Mouse (Mus musculus): Measurements from ENCODE around the gene Rab10. TPM values are rescaled to one million over a fixed set of nuclear protein-coding genes. Genes with fewer than 3 reads are reported as not detected.

The Rab10 gene
- 70.0 and 79.8 TPM in 2 replicates for polyA plus RNA-seq (2014; fragmentation: Nextera tagmentation; extraction: Ambion mirVana)

GRCm38 (mm10) chr12:3309391-3310320, at the start of gene Rab10:
Gene Rab10, minus strand, starts transcription at chr12:3309969.
- WGBS: under 1% methylated on average over 103 of the region's 111 CpGs
- Histone ChIP-seq H3K4me3 (ENCODE audit: control insufficient read depth in 1 of 2, insufficient read depth in 1 of 2, low read depth in 1 of 2, low read length in 2 of 2) (peak within 1 kb of the TSS; percentile 74 to 94), H3K27ac (replicated peaks in 1 of 2; ENCODE audit: control insufficient read depth in 1 of 2, insufficient read depth in 1 of 2, low read depth in 2 of 2, low read length in 2 of 2) (peak within 1 kb of the TSS; percentile 91 to 97), H3K27me3 (ENCODE audit: control insufficient read depth, insufficient read depth, low read length) (no peaks in the 10 kb centered on the region), H3K4me1 (ENCODE audit: control insufficient read depth in 2 of 2, insufficient read depth in 2 of 2, low read length in 2 of 2) (peaks cover 5 to 24% of the 10 kb centered on the region in 2 experiments), H3K9ac (ENCODE audit: low read length) (peak within 1 kb of the TSS; percentile 95), H3K4me2 (ENCODE audit: low read length) (peak within 1 kb of the TSS; percentile 85), H3K9me3 (ENCODE audit: control insufficient read depth, low read length) (no peaks in the 10 kb centered on the region), H3K36me3 (ENCODE audit: control insufficient read depth, insufficient read depth, low read length) (no peaks in the 10 kb centered on the region)
- ATAC-seq (ENCODE audit: insufficient number of reproducible peaks, insufficient read depth, low FRiP score, low read depth): peak; percentile 99

DNA sequence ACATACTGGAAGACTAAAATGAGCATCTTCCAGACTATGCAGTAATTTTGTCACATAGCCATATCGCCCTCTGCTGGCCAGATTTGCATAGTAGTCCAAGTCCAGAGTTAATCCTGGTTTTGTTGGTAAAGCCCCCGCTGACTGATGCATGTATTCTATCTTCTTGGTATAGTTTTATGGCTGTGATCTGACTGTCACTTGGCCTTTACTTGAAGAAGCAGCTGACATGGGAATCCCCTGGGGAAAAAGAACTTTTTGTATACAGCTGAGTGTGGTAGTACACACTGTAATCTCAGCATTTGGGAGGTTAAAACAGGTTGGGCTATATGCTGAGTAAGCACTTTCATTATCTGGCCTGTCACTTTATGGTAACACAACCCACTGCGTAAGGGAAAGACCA, 49.5 kb upstream of the Rab10 start:
- Histone ChIP-seq H3K9ac (ENCODE audit: low read length) (no peak overlapping the region), H3K4me2 (ENCODE audit: low read length) (peak overlapping the region; percentile 30; the same call in 1 of the 2 replicates), H3K27me3 (ENCODE audit: control insufficient read depth, insufficient read depth, low read length) (no peaks in the 10 kb centered on the region), H3K9me3 (ENCODE audit: control insufficient read depth, low read length) (0 out of 2 replicates have a peak, but pooled peaks cover 2% of the 10 kb centered on the region), H3K27ac (replicated peaks in 1 of 2; ENCODE audit: control insufficient read depth in 1 of 2, insufficient read depth in 1 of 2, low read depth in 2 of 2, low read length in 2 of 2) (no peak overlapping the region), H3K4me1 (ENCODE audit: control insufficient read depth in 2 of 2, insufficient read depth in 2 of 2, low read length in 2 of 2) (0 out of 4 replicates have a peak, but pooled peaks cover 0 to 2% of the 10 kb centered on the region in 2 experiments), H3K36me3 (ENCODE audit: control insufficient read depth, insufficient read depth, low read length) (no peaks in the 10 kb centered on the region), H3K4me3 (ENCODE audit: control insufficient read depth in 1 of 2, insufficient read depth in 1 of 2, low read depth in 1 of 2, low read length in 2 of 2) (no peak overlapping the region)
- WGBS: 20% methylated on average over 3 of the region's 3 CpGs
- no peak for ATAC-seq (ENCODE audit: insufficient number of reproducible peaks, insufficient read depth, low FRiP score, low read depth)

DNA sequence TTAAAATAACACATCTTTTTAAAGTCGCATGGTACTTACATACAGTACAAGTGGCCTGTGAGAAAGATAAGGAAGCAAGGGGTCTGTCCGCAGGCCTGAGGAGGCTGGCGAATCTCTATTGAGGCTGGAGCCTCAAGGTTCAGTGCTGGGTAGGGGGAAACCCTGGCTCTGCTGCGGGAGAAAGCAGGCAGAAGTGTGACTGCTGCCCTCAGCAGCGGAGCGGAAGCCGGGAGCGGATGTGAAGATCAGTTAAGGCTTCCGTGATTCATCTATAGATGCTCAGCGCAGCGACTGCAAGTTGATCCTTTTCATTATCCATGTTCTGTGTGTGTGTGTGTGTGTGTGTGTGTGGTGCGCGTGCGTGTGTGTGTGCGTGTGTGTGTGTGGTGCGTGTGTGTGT, 47.1 kb upstream of the Rab10 start:
- Histone ChIP-seq H3K36me3 (ENCODE audit: control insufficient read depth, insufficient read depth, low read length) (no peaks in the 10 kb centered on the region), H3K27ac (replicated peaks in 1 of 2; ENCODE audit: control insufficient read depth in 1 of 2, insufficient read depth in 1 of 2, low read depth in 2 of 2, low read length in 2 of 2) (no peak overlapping the region), H3K9me3 (ENCODE audit: control insufficient read depth, low read length) (0 out of 2 replicates have a peak, but pooled peaks cover 2% of the 10 kb centered on the region), H3K27me3 (ENCODE audit: control insufficient read depth, insufficient read depth, low read length) (no peaks in the 10 kb centered on the region), H3K4me3 (ENCODE audit: control insufficient read depth in 1 of 2, insufficient read depth in 1 of 2, low read depth in 1 of 2, low read length in 2 of 2) (peak overlapping the region; percentile 11 to 45), H3K4me2 (ENCODE audit: low read length) (peak overlapping the region; percentile 50), H3K9ac (ENCODE audit: low read length) (peak overlapping the region; percentile 38; the same call in 1 of the 2 replicates), H3K4me1 (ENCODE audit: control insufficient read depth in 2 of 2, insufficient read depth in 2 of 2, low read length in 2 of 2) (0 out of 4 replicates have a peak, but pooled peaks cover 0 to 2% of the 10 kb centered on the region in 2 experiments)
- no peak for ATAC-seq (ENCODE audit: insufficient number of reproducible peaks, insufficient read depth, low FRiP score, low read depth)
- WGBS: 51% methylated on average over 16 of the region's 16 CpGs

GRCm38 (mm10) chr12:3355068-3355467, 45.3 kb upstream of the Rab10 start:
- H3K4me3 ChIP-seq (ENCODE audit: control insufficient read depth in 1 of 2, insufficient read depth in 1 of 2, low read depth in 1 of 2, low read length in 2 of 2): no peak overlapping the region
- no peaks in the 10 kb centered on the region for H3K27me3 ChIP-seq (ENCODE audit: control insufficient read depth, insufficient read depth, low read length)
- H3K9ac ChIP-seq (ENCODE audit: low read length): no peak overlapping the region
- 81% methylated on average over 8 of the region's 8 CpGs for WGBS
- no peak for ATAC-seq (ENCODE audit: insufficient number of reproducible peaks, insufficient read depth, low FRiP score, low read depth)
- H3K4me1 ChIP-seq (ENCODE audit: control insufficient read depth in 2 of 2, insufficient read depth in 2 of 2, low read length in 2 of 2): 0 out of 4 replicates have a peak, but pooled peaks cover 0 to 2% of the 10 kb centered on the region in 2 experiments
- H3K4me2 ChIP-seq (ENCODE audit: low read length): no peak overlapping the region
- 0 out of 2 replicates have a peak, but pooled peaks cover 2% of the 10 kb centered on the region for H3K9me3 ChIP-seq (ENCODE audit: control insufficient read depth, low read length)
- H3K36me3 ChIP-seq (ENCODE audit: control insufficient read depth, insufficient read depth, low read length): no peaks in the 10 kb centered on the region
- H3K27ac ChIP-seq (replicated peaks in 1 of 2; ENCODE audit: control insufficient read depth in 1 of 2, insufficient read depth in 1 of 2, low read depth in 2 of 2, low read length in 2 of 2): no peak overlapping the region

DNA sequence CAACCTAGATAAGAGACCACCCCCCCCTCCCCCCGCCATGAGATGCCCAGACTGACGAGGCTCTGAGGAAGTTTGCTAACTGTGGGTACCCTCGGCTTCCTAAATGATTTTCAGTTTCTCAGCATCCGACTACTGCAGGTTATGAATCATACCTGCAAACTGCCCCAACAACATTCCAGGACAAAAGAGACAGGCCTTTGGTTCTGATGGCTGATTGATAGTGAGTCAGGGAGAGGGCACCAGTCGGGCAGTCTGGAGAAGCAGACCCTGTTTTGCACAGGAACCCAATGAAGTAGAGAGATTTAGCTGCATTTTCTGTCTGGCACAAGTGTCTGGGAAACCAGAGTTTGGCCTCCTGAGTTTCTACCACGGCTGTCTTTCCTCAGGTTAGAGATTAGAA, 42.4 kb upstream of the Rab10 start:
- WGBS: 70% methylated on average over 6 of the region's 6 CpGs
- Histone ChIP-seq H3K27me3 (ENCODE audit: control insufficient read depth, insufficient read depth, low read length) (no peaks in the 10 kb centered on the region), H3K4me2 (ENCODE audit: low read length) (no peak overlapping the region), H3K9ac (ENCODE audit: low read length) (no peak overlapping the region), H3K9me3 (ENCODE audit: control insufficient read depth, low read length) (no peaks in the 10 kb centered on the region), H3K27ac (replicated peaks in 1 of 2; ENCODE audit: control insufficient read depth in 1 of 2, insufficient read depth in 1 of 2, low read depth in 2 of 2, low read length in 2 of 2) (no peak overlapping the region), H3K4me3 (ENCODE audit: control insufficient read depth in 1 of 2, insufficient read depth in 1 of 2, low read depth in 1 of 2, low read length in 2 of 2) (no peak overlapping the region), H3K36me3 (ENCODE audit: control insufficient read depth, insufficient read depth, low read length) (no peaks in the 10 kb centered on the region), H3K4me1 (ENCODE audit: control insufficient read depth in 2 of 2, insufficient read depth in 2 of 2, low read length in 2 of 2) (0 out of 4 replicates have a peak, but pooled peaks cover 0 to 2% of the 10 kb centered on the region in 2 experiments)
- ATAC-seq (ENCODE audit: insufficient number of reproducible peaks, insufficient read depth, low FRiP score, low read depth): no peak

GRCm38 (mm10) chr12:3350136-3350535, 40.4 kb upstream of the Rab10 start:
- 61% methylated on average over 5 of the region's 5 CpGs for WGBS
- ATAC-seq (ENCODE audit: insufficient number of reproducible peaks, insufficient read depth, low FRiP score, low read depth): no peak
- no peaks in the 10 kb centered on the region for H3K9me3 ChIP-seq (ENCODE audit: control insufficient read depth, low read length)
- no peak overlapping the region for H3K9ac ChIP-seq (ENCODE audit: low read length)
- no peak overlapping the region for H3K27ac ChIP-seq (replicated peaks in 1 of 2; ENCODE audit: control insufficient read depth in 1 of 2, insufficient read depth in 1 of 2, low read depth in 2 of 2, low read length in 2 of 2)
- no peak overlapping the region for H3K4me3 ChIP-seq (ENCODE audit: control insufficient read depth in 1 of 2, insufficient read depth in 1 of 2, low read depth in 1 of 2, low read length in 2 of 2)
- H3K36me3 ChIP-seq (ENCODE audit: control insufficient read depth, insufficient read depth, low read length): no peaks in the 10 kb centered on the region
- H3K27me3 ChIP-seq (ENCODE audit: control insufficient read depth, insufficient read depth, low read length): no peaks in the 10 kb centered on the region
- H3K4me1 ChIP-seq (ENCODE audit: control insufficient read depth in 2 of 2, insufficient read depth in 2 of 2, low read length in 2 of 2): no peaks in the 10 kb centered on the region
- no peak overlapping the region for H3K4me2 ChIP-seq (ENCODE audit: low read length)

- WGBS: 77% methylated on average over 3 of the region's 3 CpGs
- no peak overlapping the region for H3K4me2 ChIP-seq (ENCODE audit: low read length)
- no peaks in the 10 kb centered on the region for H3K36me3 ChIP-seq (ENCODE audit: control insufficient read depth, insufficient read depth, low read length)
Observed at GRCm38 (mm10) chr12:3349387-3349786, 39.6 kb upstream of the Rab10 start.

More at GRCm38 (mm10) chr12:3349387-3349786, 39.6 kb upstream of the Rab10 start:
- Histone ChIP-seq H3K9me3 (ENCODE audit: control insufficient read depth, low read length) (no peaks in the 10 kb centered on the region), H3K27ac (replicated peaks in 1 of 2; ENCODE audit: control insufficient read depth in 1 of 2, insufficient read depth in 1 of 2, low read depth in 2 of 2, low read length in 2 of 2) (no peak overlapping the region), H3K4me1 (ENCODE audit: control insufficient read depth in 2 of 2, insufficient read depth in 2 of 2, low read length in 2 of 2) (no peaks in the 10 kb centered on the region), H3K9ac (ENCODE audit: low read length) (no peak overlapping the region), H3K27me3 (ENCODE audit: control insufficient read depth, insufficient read depth, low read length) (no peaks in the 10 kb centered on the region), H3K4me3 (ENCODE audit: control insufficient read depth in 1 of 2, insufficient read depth in 1 of 2, low read depth in 1 of 2, low read length in 2 of 2) (no peak overlapping the region)
- ATAC-seq (ENCODE audit: insufficient number of reproducible peaks, insufficient read depth, low FRiP score, low read depth): no peak

Data from heart, embryonic 14.5 days (tissue).